Mouse (Mus musculus) retina, postnatal 1 day (tissue): ENCODE results near the gene Tmem30a.

Source experiments
- DNase-seq: peaks from one replicate; pipeline ENCODE4 v3.0.0-alpha.2; 2012

The Tmem30a gene

GRCm38 (mm10) chr9:79785794-79786085 is 7.6 kb downstream of the Tmem30a start:
- DNase-seq, result no peak

GRCm38 (mm10) chr9:79784934-79785793 is 8.1 kb downstream of the Tmem30a start:
- no peak for DNase-seq

GRCm38 (mm10) chr9:79784439-79784838 is 8.9 kb downstream of the Tmem30a start:
- no peak for DNase-seq

- peak; percentile 25 for DNase-seq
These were observed 14.0 kb downstream of the Tmem30a start for GRCm38 (mm10) chr9:79779354-79779753.

- no peak for DNase-seq
These were observed 26.2 kb downstream of the Tmem30a start for GRCm38 (mm10) chr9:79766991-79767545.

- no peak for DNase-seq
These were observed 28.0 kb downstream of the Tmem30a start for GRCm38 (mm10) chr9:79765329-79765728.

GRCm38 (mm10) chr9:79762519-79762918 is 30.8 kb downstream of the Tmem30a start:
- no peak for DNase-seq

- DNase-seq, result no peak
These were observed 33.2 kb downstream of the Tmem30a start for GRCm38 (mm10) chr9:79760076-79760475.

- peak; percentile 99 for DNase-seq
These were observed 33.8 kb downstream of the Tmem30a start, which contains the start of gene Cox7a2 for GRCm38 (mm10) chr9:79759385-79760005. Gene Cox7a2 (minus strand): TSS chr9:79759878.

- no peak for DNase-seq
These were observed 38.0 kb downstream of the Tmem30a start for GRCm38 (mm10) chr9:79755311-79755710.

GRCm38 (mm10) chr9:79751846-79752245 is 41.5 kb downstream of the Tmem30a start:
- DNase-seq, result no peak

- no peak for DNase-seq
These were observed 42.6 kb downstream of the Tmem30a start for GRCm38 (mm10) chr9:79750709-79751108.

GRCm38 (mm10) chr9:79745036-79745435 is 48.3 kb downstream of the Tmem30a start:
- DNase-seq, result no peak

- no peak for DNase-seq
These were observed 57.7 kb downstream of the Tmem30a start for GRCm38 (mm10) chr9:79735608-79736007.

- DNase-seq, result no peak
These were observed 63.0 kb downstream of the Tmem30a start for GRCm38 (mm10) chr9:79730301-79730700.

GRCm38 (mm10) chr9:79723090-79723489 is 70.2 kb downstream of the Tmem30a start:
- peak; percentile 73 for DNase-seq

- DNase-seq, result peak; percentile 83
These were observed 72.3 kb downstream of the Tmem30a start for GRCm38 (mm10) chr9:79721056-79721455.

GRCm38 (mm10) chr9:79720143-79720542 is 73.2 kb downstream of the Tmem30a start:
- no peak for DNase-seq

GRCm38 (mm10) chr9:79719451-79719850 is 73.9 kb downstream of the Tmem30a start:
- DNase-seq, result peak; percentile 56
